Mouse (Mus musculus) hindbrain, embryonic 15.5 days (tissue): ENCODE results near the gene Btbd18. TPM values are rescaled to one million over a fixed set of nuclear protein-coding genes. Genes with fewer than 3 reads are reported as not detected.

Experiments
- ATAC-seq: fragments of 200-750 bp; cut with Nextera tagmentation; 2 replicates; pipeline ENCODE4 v1.8.0; 2017; ENCODE audit warnings: low read depth, moderate number of reproducible peaks, moderate TSS enrichment; ENCODE audit not compliant: low FRiP score
- H3K27ac ChIP-seq: fragments of 300-500 bp; sonication (generic); replicated peaks from 2 replicates; pipeline ENCODE4 v1.5.1; 2015; ENCODE audit warnings: mild to moderate bottlenecking, inconsistent platforms
- H3K27me3 ChIP-seq: fragments of 300-500 bp; sonication (generic); 2 replicates; pipeline ENCODE4 v1.6.1; 2015; ENCODE audit warnings: control low read depth, inconsistent platforms
- H3K36me3 ChIP-seq: fragments of 300-500 bp; sonication (generic); 2 replicates; pipeline ENCODE4 v1.6.1; 2015; ENCODE audit warnings: control low read depth, inconsistent platforms
- H3K4me1 ChIP-seq: fragments of 300-500 bp; sonication (generic); replicated peaks from 2 replicates; pipeline ENCODE4 v1.6.1; 2015; ENCODE audit warnings: control low read depth, inconsistent platforms
- H3K4me2 ChIP-seq: fragments of 300-500 bp; sonication (generic); 2 replicates; pipeline ENCODE4 v1.6.1; 2015; ENCODE audit warnings: moderate library complexity, mild to moderate bottlenecking, inconsistent platforms
- H3K4me3 ChIP-seq: fragments of 300-500 bp; sonication (generic); 2 replicates; pipeline ENCODE4 v1.5.1; 2015; ENCODE audit warnings: mild to moderate bottlenecking, inconsistent platforms
- H3K9ac ChIP-seq: fragments of 300-500 bp; sonication (generic); 2 replicates; pipeline ENCODE4 v1.6.1; 2015; ENCODE audit warnings: inconsistent platforms
- H3K9me3 ChIP-seq: fragments of 300-500 bp; sonication (generic); 2 replicates; pipeline ENCODE4 v1.6.1; 2016; ENCODE audit warnings: control low read depth, inconsistent platforms
- WGBS: fragments of 180-500 bp; shearing (Covaris S2); methylation state at CpG from one replicate; pipeline ENCODE4 v1.1.7; 2015; 5-methylcytosine and 5-hydroxymethylcytosine counted together
- polyA plus RNA-seq: library from polyadenylated mRNA; unstranded; fragments of >200 nt; fragmentation: Nextera tagmentation; extraction: Ambion mirVana; gene quantifications from 2 replicates; pipeline ENCODE4 v1.2.1, GENCODE M21; 2015

Gene Btbd18
- polyA plus RNA-seq, 1 experiment from 2014 or later, result 0.10 TPM

DNA sequence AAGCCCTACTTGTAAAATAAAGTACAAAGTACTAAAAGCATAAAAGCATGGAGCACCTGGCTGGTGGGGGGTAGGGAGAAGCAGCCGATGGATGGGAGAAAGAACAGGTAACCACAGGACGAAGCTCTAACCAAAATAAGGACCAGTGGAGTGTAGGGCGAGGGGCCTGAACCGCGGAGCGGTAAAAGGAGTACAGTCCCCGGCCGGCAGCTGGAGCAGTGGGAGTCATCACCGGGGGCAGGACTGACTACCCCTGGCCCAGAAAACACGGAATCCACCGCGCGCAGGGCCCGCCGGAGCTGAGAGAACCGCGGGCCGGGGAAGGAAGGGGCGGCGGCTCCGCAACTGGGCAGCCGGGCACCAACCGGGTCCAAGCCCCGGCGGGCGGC is 55.5 kb downstream of the Btbd18 start:
- Histone ChIP-seq H3K9me3 (no peaks in the 10 kb centered on the region), H3K27me3 (no peaks in the 10 kb centered on the region), H3K27ac (peak overlapping the region; percentile 94), H3K4me1 (peaks cover 31% of the 10 kb centered on the region), H3K9ac (peak overlapping the region; percentile 97), H3K36me3 (peaks cover 10% of the 10 kb centered on the region), H3K4me3 (peak overlapping the region; percentile 93), H3K4me2 (peak overlapping the region; percentile 96)
- WGBS, result under 1% methylated on average over 26 of the region's 26 CpGs
- no peak; the same call in 1 of the 2 replicates for ATAC-seq

DNA sequence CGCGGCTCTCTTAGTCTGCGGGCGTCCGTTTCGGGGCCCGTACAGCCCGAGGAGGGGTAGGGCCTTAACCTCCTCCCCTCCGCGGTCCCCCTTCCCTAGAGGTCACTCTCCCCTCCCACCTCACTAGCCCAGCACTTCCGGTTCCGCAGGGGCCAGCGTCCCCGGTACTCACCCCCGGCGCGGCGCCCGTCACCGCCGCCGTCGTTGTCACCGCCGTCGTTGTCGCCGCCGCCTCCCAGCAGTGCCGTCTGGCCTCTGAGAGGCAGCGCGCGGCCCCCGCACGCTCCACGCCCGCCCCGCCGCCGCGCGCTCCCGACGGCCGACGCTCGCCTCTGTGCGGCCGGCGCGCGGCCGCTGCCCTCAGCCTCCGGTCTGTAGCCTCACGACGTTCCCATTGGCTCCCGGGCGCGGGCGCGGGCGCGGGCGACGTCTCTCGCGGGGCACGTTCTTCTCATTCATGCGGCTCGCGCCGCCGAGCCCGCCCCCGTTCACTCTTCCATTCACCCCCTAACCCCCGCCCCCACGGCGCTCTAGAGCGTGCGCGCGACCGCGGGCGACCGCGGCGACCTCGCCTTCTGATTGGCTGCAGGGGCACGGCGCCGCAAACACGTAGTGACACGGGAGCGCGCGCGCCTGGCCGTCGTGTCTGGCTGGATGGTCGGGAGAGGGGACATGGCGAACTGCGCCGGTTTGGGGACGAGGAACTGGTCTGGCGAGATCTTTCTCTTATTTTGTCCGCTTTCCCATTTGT is 56.1 kb downstream of the Btbd18 start, which contains the start of gene Zdhhc5:
TSS of gene Zdhhc5 (minus strand) at position 370 of the 751 bp plus-strand sequence.
- Histone ChIP-seq H3K9me3 (no peaks in the 10 kb centered on the region), H3K4me1 (peaks cover 27% of the 10 kb centered on the region), H3K4me2 (peak within 1 kb of the TSS; percentile 96), H3K27ac (peak within 1 kb of the TSS; percentile 94), H3K36me3 (peaks cover 10% of the 10 kb centered on the region), H3K27me3 (no peaks in the 10 kb centered on the region), H3K4me3 (peak within 1 kb of the TSS; percentile 93), H3K9ac (peak within 1 kb of the TSS; percentile 97)
- peak; percentile 96 for ATAC-seq
- WGBS, result under 1% methylated on average over 100 of the region's 107 CpGs

DNA sequence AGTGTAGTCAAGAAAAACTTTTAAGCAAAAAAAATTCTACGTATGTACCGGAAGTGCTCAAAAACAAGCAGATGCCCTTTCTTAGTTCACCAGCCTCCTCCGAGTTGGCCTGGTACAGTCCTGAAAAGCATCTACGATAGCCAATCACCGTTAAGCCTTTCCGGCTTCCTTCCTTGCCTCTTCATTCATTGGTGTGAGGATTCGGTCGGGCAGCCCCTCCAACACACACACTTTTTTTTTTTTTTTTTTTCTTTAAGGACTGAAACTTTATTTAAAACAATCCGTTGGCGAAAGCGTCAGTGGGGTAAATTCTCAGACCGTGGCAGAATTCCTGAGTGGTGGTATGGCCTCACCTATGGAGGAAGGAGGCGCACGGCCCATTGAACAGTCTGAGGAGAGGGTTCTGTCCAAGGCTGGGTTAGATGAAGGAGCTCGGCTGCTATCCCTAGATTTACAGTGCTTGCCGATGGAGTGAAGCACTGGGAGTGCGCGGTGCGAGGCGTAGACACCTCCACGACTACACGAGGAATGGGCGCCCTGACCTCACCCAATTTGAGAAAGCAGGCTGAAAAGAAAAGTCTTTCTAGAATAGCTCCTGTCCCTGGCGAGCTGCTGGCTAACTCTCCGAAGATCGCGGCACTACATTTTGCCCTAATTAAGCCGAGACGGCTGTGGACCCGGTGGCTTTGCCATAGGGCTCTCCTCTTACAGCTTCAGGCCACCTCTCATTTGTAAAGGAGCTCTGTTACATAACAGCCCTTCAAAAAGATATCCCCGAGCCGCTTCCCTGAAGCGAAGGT is 56.9 kb downstream of the Btbd18 start:
- under 1% methylated on average over 33 of the region's 33 CpGs for WGBS
- H3K4me1 ChIP-seq, result peaks cover 27% of the 10 kb centered on the region

DNA sequence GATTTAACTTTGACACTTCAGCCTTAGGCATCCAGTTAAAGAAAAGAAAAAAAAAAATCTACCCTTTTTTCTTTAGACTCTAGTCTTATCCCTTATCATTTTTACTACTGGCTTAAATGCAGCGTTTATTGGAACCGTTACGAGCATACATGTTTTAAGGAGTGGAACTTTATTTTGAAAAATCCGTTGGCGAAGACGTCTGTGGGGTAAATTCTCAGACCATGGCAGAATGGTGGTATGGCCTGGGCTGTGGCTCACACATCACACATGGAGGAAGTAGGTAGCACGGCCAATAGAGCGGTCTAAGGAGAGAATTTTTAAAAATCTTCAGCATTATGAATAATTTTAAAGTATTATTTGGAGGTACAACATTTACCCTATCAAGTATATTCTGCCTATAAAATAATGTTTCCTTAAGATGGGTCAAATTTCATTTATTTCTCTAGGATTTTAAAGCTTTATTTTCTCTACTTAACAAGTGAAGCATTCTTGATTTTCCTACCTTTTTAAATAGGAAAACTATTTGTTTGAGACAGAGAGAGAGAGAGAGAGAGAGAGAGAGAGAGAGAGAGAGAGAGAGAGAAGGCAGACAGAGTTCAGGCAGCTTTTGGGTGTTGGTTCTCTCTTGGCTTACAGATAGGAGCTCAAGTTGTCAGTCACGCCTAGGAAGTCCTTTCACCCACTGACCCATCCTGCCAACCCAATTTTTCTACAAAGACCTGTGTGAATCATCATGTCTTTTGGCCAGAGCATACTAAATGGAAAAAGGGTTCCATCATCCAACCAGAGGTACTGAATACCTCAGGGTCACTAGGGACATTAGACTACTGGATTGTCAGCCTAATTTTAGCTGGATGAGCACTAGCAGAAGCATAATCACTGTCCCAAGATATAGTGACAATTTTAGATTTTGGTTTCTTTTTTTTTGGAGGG is 57.8 kb downstream of the Btbd18 start:
- H3K4me1 ChIP-seq, result peaks cover 27% of the 10 kb centered on the region
- peak overlapping the region; percentile 96 for H3K4me2 ChIP-seq
- peak overlapping the region; percentile 93 for H3K4me3 ChIP-seq
- peak overlapping the region; percentile 58 for H3K9ac ChIP-seq
- peak overlapping the region; percentile 94 for H3K27ac ChIP-seq
- H3K9me3 ChIP-seq, result no peaks in the 10 kb centered on the region
- WGBS, result 38% methylated on average over 9 of the region's 9 CpGs
- H3K27me3 ChIP-seq, result no peaks in the 10 kb centered on the region
- ATAC-seq, result no peak
- peaks cover 7% of the 10 kb centered on the region for H3K36me3 ChIP-seq

More for the DNA sequence above, 56.9 kb downstream of the Btbd18 start:
- Histone ChIP-seq H3K27me3 (no peaks in the 10 kb centered on the region), H3K4me3 (peak overlapping the region; percentile 93), H3K9me3 (no peaks in the 10 kb centered on the region), H3K27ac (peak overlapping the region; percentile 94), H3K9ac (peak overlapping the region; percentile 58), H3K4me2 (peak overlapping the region; percentile 96), H3K36me3 (peaks cover 3% of the 10 kb centered on the region)
- ATAC-seq, result peak; percentile 95

DNA sequence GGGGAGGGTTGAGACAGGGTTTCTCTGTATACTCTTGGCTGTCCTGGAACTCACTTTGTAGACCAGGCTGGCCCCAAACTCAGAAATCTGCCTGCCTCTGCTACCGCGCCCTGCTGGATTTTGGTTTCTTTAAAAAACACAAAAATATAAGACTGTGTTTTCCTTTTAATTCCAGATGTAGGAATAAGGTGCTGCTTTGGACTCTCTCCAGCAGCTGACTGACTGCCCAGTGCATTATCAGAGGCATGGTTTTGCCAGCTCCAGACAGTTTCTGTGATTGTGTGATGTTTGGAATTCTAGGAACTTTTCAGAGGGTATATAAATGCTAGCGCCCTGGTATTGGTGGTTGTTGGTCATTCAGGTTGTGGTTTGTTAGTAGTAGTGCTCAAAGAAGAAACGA is 58.5 kb downstream of the Btbd18 start:
- Histone ChIP-seq H3K9me3 (no peaks in the 10 kb centered on the region), H3K36me3 (peaks cover 13% of the 10 kb centered on the region), H3K4me1 (peaks cover 23% of the 10 kb centered on the region), H3K4me3 (no peak overlapping the region), H3K9ac (no peak overlapping the region), H3K27me3 (no peaks in the 10 kb centered on the region), H3K27ac (no peak overlapping the region), H3K4me2 (no peak overlapping the region)
- WGBS, result 93% methylated on average over 4 of the region's 4 CpGs
- ATAC-seq, result no peak

Other genes starting within 250 kb of the Btbd18 start
- 12.1 and 15.2 TPM in 2 replicates for gene Calcrl, start 233.7 kb upstream of the Btbd18 start, polyA plus RNA-seq
- gene Tfpi, start 182.3 kb upstream of the Btbd18 start, polyA plus RNA-seq, result 17.2 and 19.6 TPM in 2 replicates
- gene Ctnnd1, start 8.3 kb upstream of the Btbd18 start, polyA plus RNA-seq, result 32.6 and 32.7 TPM in 2 replicates
- gene Selenoh, start 11.7 kb downstream of the Btbd18 start, polyA plus RNA-seq, result 195 and 212 TPM in 2 replicates
- not detected in 2 replicates for gene Gm28635, start 19.0 kb downstream of the Btbd18 start, polyA plus RNA-seq
- gene Med19, start 19.3 kb downstream of the Btbd18 start, polyA plus RNA-seq, result 53.4 and 53.6 TPM in 2 replicates
- 293 and 294 TPM in 2 replicates for gene Tmx2, start 20.1 kb downstream of the Btbd18 start, polyA plus RNA-seq
- gene Zdhhc5, start 56.1 kb downstream of the Btbd18 start, polyA plus RNA-seq, result 18.3 and 19.0 TPM in 2 replicates
- gene Clp1, start 68.3 kb downstream of the Btbd18 start, polyA plus RNA-seq, result 20.7 and 22.4 TPM in 2 replicates
- gene Ypel4, start 75.0 kb downstream of the Btbd18 start, polyA plus RNA-seq, result 18.9 and 19.8 TPM in 2 replicates
- gene Gm19426, start 84.6 kb downstream of the Btbd18 start, polyA plus RNA-seq, result 5.1 and 5.9 TPM in 2 replicates
- gene Serping1, start 116.4 kb downstream of the Btbd18 start, polyA plus RNA-seq, result 39.5 and 47.3 TPM in 2 replicates
- 23.2 and 26.7 TPM in 2 replicates for gene Ube2l6, start 139.7 kb downstream of the Btbd18 start, polyA plus RNA-seq
- not detected in 2 replicates for gene Smtnl1, start 163.6 kb downstream of the Btbd18 start, polyA plus RNA-seq
- gene Timm10, start 167.9 kb downstream of the Btbd18 start, polyA plus RNA-seq, result 73.4 and 75.2 TPM in 2 replicates
- 2.3 and 2.4 TPM in 2 replicates for gene Slc43a1, start 179.8 kb downstream of the Btbd18 start, polyA plus RNA-seq
- gene Rtn4rl2, start 227.6 kb downstream of the Btbd18 start, polyA plus RNA-seq, result 5.0 and 6.2 TPM in 2 replicates